Mouse (Mus musculus) natural killer cell, adult 2 months (primary cell): ENCODE results near the gene Podxl.
"Not testable (repeated sequence)": the region's sequence is repeated elsewhere in the genome, so short reads cannot be mapped to it uniquely, and the experiment has no call there.

Experiments
- DNase-seq, 2 experiments: peaks; one replicate each; pipeline ENCODE4 v3.0.0; 2022; ENCODE audit warnings: low spot score in 2 of 2

Podxl gene

DNA sequence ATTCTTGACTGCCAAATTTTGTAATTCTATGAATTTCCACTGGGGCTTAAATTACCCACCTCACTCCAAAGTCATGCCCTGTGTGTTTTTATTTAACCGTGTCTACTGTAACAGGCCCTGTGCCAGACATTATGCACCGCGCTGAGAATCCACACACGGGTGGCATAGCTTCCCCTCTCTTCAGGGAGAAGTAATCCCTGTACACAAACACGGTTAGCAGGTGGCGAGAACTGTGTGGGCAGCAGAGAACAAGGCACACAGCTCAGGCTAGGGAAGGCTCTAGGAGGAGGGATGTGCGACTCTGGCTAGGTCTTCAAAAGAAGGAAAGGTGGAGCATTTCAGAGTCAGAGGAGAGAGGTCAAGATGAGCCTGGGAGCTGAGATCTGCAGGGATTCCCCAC, 3.4 kb upstream of the Podxl start:
- no peak for DNase-seq

DNA sequence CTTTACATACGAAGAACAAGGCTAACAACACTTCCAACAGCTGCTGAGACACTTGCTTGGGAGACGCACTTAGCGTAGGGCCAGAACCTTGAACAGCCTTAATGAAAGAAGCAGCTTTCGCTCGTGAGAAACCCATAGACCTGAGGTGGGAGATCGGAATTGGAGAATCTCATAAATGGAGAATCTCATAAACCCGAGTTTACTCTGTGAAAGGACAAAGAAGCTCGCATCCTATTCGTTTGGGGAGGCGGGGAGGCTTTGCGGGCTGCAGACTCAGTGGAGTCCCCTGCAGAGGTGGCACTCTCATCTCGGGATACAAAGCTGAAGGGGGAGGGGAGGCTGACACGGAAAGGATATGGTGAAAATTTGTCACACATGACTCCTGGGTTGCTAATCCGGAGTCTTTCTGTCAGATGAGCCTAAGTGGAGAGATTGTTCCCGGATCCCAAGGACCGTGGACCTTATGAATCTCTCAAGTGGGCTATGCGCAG, 1.2 kb upstream of the Podxl start:
- no peak for DNase-seq

DNA sequence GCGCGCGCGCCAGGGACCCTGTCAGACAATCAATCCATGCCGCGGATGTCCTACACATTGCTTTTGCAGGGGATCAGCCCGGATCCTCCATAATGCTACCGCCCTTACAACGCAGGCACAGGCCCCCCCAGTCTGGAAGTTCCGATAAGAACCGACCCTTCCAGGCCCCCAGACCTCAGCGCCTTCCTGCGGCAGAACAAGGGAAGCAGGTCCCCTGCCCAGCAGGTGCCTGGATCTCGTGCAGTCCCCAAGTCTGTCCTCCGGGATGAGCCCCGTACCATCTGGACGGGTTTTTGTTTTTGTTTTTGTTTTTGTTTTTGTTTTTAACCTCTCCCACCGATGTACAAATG, 376 bp upstream of the Podxl start:
- no peak for DNase-seq

DNA sequence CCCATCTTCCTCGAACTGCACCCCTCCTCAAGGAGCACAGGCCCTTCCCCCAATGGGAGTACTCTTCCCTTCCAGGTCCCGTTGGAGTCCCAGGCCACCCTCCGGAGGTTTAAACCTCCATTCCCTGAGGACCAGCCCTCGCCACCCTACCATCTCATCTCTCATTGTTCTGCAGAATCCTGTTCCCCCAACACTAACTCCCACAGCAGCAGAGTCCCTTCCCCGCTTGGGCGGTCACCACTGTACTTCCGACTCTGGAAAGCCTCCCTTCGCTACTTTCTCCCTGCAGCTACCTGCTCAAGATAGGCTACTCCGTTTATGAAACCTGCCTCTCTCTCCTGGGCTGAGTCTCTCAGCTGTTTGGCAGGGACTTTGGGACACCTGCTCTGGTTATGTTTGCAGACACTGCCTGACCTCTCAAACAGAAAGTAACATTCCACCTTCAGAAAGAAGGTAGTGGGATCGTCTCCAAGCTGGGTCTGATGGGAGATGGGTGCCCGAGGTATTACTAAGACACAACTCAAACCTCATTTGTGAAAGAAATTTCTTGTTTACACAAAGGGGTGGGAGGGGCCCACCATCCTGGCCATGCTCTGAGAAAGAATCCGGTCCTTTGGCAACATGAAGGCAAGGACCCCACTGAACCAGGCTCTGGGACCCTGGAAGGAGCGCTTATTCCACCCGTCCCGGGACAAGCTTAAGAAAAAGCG, 1.3 kb downstream of the Podxl start:
- DNase-seq: no peak

DNA sequence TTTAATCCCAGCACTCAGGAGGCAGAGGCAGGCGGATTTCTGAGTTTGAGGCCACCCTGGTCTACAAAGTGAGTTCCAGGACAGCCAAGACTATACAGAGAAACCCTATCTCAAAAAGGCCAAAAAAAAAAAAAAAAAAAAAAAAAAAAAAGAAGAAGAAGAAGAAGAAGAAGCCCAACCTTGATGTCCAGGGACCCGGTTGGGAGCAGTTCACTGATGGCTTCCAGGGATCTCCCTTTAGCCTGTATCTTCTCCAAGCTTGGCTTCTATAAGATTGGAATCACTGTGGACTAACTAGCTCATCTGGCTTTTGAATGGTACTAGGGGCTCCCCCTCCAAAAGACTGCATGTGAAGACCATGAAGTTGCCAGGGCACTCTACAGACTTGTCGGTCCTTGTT, 1.8 kb downstream of the Podxl start:
- not testable (repeated sequence) for DNase-seq

DNA sequence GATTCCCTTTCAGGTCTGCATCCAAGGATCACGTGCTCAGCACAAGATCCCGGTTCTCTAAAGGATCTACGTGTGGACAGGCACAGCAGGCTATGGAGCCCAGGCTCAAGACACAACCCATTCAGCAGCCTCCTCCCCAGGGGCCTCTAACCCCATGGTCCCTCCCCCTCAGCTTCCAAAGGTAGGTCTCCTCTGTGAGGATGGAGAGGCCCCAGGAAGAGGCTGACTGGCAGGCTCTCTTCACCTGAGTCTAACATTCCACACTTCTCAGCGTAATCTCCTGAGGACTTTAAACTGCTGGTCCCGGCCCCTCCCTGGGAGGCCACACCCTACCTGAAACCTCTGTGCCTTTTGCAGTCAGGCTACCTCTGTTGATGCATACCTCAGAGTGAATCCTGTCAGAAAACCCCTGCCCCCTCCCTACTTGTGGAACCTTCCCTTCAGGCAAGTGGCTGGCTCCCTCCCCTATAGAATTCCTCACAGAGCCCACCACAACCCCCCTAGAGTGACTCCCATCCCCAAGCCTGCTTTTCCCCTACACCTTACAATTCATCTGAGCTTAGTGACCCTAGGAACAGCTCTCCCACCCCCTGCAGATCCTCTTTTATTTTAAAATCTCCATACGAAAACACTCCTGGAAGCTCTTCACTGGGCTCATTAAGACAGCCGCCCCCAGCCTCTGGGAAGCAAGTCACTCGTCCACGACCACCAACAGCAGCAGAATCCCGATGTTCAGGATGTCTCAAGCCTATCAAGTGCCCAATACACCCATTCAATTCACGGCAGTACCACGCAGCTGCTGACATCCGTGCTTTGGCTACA, 3.4 kb downstream of the Podxl start:
- DNase-seq: no peak

DNA sequence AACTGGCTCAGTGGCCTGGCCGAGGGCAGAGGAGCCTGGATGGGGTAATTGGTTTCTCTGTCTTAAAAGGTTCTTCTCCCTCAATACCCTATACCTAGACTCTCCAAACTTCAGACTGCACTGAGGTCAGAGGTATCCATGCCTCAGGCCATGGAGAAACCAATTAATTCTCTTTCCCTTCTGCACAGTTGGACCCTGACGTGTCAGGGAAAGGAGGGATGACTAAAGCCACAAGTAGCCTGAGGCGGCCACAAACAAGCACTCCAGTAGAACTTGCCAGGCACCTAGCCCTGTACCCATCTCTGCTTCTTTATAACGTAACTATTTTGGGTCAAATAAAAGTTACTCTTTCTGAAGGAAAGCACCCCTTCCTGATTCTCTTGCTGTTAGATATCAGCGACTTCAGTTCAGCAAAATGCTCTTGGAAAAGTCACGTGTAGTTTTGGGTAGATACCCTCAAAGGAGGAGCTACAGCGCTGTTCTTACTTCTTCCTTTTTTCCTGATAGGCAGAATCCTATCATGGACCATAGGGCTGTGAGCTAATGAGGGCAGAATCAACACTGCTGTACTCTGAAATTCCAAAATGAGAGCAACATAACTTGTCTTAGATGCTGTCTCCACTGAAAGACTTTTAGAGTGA, 7.2 kb downstream of the Podxl start:
- DNase-seq: no peak

DNA sequence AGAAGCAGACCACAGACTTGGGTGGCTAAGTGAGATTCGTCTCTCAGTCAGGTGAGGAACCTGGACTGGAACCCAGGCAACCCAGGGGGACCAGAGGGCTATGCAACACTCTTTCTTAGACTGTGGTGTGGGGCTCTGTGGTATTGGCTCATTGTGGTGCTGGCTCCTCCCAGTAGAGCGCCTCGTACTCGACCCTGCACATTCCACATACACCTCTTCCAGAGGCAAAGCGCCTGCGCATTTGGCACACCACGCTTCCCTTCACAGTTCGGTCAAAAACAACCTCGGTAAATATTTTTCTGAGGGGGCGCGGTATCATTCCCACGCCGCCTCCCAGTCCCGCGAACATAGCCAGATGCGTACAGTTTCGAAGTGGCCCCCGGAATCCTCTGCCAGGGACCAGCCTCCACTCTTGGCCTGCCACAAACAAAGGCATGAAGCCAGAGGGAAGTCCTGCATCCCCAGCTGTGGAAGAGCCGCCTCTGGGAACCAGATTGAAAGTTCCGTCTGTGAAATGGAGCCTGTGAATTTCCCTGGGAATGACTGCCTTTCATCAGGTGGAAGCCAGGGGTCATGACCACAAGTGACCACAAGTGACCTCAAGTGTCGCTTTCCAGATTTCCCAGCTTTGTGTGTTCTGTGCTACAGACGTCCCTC, 12.8 kb downstream of the Podxl start:
- DNase-seq: no peak

DNA sequence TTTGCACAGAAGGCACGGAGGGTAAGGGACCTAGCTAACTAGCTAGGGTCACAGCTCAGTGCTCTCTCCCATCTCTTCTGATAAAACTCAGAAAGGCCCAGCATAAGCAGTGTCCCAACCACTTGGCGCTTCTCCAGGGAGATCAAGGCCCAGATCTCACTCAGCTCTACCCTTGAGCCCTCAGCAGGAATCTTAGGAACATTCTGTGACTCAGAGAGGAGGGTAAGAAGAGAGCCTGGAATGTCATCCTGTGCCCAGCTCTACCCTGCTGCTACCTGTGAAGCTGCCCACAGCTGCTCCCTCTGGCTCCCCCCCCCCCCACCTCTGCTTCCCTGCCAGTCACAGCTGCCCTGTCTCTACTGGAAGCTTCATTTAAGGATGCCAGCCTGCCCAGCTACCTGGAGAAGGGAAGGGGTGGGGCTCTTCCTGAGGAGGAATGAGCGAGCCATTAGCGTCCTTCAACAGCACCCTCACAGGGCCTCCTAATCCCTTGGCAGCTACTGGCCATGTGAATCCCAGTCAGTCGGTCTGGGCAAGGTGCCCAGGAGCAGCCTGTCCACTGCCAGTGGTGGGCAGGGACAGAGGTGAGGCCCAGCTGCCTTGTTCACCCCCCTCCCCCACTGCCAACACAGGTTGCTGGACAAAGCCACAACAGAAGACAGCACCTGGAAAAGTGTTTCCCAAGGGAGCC, 14.3 kb downstream of the Podxl start:
- DNase-seq: no peak

DNA sequence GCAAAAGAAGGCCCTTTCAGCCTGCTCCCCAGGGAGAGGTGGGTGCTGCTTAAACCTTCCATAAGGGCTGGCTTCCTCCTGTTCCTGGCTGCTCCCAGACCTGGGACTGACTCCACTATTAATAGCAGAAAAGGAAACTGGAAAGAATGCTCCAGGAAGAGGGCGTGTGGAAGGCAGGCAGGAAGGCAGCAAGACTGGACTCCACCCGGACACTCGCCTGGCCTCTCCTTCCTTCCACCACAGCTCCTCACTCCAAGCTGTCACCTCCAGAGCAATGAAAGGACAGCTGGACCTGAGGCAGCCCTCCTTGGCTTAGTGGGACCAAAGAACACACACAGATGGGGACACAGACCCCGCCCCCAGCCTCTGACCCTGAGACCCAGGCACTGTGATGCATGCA, 19.5 kb downstream of the Podxl start:
- no peak for DNase-seq

DNA sequence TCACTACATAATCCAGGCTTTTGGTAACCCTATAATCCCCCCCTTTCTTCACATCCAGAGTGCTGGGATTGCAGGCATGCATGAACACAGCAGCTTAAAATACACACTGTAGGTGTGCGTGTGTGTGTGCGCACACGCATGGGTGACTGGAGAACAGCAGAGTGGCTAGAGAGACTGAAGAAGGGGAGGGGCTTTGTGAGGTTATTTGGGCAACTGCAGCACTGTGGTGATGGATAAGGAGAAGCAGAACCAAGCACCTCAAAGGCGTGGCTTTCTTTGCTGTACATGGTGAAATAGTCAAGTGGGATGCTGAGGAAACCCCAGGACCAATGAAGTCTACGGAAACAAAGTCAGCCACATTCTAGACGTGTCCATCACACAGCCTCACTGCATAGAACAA, 23.8 kb downstream of the Podxl start:
- no peak for DNase-seq

DNA sequence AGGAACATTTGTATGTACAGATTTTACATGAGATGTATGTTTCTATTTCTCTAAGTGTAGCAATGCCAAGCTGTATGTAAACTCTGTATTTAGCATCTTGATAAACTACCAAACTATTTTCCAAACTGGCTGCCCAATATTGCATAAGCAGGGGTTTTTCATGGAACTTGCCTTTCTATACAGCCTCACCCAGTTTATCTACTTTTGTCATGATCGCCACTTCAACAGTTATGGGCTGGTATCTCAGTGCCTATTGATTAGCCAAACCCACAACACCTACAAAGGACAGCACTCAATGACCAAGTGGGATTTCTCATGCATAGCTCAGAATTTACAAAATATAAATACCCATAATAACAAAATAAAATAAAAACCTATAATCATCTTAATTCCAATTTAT, 25.7 kb downstream of the Podxl start:
- no peak for DNase-seq

DNA sequence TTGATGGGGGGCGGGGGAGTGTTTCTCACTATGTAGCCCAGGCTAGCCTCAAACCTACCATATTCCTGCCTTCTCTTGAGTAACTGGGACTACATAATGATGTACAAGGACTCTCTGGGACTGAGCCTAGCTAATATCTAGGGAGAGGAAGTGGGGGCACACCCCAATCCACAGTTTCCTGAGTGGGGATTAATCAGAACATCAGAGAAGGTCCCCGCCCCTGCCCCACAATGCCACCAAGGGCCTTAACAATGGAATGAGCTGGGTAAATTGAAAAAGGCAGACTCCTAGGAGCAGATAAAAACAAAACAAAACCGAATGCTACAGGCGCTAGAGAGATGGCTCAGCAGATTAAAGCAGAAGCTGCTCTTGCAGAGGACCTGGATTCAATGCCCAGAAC, 26.6 kb downstream of the Podxl start:
- no peak for DNase-seq

DNA sequence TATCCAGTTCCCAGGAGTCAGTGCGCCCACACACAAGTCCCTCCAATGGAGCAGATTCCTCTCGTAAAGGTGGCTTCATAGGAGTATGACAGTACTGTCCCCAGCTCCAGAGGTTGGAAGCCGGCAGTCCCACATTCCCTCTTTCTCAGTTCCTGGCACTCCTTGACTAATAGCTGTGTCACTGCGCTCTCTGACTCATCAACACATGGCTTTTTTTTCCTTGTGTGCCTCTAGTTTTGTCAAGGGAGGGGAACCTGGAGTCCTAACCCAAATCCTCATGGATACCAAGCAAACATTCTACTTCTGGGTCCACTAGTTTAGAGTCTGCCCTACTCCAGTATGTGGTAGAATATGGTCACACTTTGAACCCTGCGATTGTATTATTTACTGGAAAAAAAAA, 29.1 kb downstream of the Podxl start:
- DNase-seq: no peak

DNA sequence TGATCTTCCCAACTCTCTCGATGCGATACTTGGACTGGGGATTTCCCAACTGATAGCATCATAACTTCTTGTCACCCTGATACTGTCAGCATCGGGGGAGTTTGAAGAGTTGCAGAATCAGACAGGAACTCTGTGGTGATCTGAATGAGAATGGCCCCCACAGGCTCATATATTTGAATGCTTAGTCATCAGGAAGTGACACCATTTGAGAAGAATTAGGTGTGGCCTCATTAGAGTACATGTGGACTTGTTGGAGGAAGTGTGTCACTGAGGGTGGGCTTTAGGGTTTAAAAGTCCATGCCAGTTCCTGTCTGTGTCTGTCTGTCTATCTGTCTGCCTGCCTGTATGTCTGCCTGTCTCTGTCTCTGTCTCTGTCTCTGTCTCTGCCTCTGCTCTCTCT, 31.9 kb downstream of the Podxl start:
- peak in 1 of 2 experiments; percentile 13 for DNase-seq

DNA sequence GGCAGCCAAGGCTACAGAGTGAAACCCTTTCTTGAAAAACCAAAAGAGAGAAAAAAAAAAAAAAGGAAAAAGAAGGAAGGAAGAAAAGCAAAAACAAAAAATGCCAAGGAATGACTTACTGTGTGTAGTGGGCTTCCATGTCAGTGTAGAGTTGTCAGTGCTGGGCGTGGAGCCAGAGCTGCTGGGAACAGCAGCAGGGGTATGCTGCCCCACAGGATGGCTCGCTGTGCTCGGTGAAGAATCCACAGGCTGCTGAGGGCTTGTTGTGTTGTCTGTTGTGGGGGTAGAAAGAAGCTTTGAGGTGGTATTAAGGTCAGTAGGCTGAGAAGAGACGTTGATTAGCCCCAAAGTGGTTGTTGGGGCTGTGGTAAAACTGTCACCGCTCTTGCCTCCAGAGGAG, 35.4 kb downstream of the Podxl start:
- no peak for DNase-seq

DNA sequence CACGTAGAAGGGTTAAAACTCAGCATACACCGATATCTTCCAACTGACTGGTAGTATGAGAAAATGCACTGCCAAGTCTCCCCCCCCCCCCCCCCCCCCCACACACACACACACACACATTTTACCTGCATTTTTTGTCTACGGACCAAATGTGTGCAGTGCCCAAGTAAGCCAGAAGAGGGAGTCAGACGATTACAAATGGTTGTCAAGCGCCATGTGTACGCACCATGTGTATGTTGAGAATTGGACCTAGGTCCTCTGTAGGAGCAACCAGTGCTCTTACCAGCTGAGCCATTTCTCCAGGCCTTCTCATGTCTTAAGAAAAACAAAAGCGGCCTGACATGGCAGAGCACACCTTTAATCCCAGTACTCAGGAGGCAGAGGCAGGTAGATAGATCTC, 35.9 kb downstream of the Podxl start:
- no peak for DNase-seq

DNA sequence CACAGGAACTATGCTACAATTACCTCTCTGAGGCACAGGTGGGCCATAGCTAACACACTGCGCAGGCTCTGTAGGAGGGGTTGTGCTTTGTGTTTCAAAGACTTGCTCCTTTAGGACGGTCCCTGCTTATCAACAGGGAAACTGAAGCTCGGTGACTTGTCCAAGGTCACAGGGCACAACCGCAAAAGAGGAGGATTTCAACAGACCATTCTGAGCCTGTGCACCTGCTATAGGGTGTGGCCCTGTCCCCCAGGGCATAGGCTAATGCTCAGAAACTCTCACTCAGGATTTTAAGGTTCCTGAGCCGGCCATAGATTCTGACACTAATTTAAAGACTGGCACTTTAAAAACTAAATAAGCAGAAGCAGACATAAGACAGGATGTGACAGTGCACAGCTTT, 36.9 kb downstream of the Podxl start:
- no peak for DNase-seq

DNA sequence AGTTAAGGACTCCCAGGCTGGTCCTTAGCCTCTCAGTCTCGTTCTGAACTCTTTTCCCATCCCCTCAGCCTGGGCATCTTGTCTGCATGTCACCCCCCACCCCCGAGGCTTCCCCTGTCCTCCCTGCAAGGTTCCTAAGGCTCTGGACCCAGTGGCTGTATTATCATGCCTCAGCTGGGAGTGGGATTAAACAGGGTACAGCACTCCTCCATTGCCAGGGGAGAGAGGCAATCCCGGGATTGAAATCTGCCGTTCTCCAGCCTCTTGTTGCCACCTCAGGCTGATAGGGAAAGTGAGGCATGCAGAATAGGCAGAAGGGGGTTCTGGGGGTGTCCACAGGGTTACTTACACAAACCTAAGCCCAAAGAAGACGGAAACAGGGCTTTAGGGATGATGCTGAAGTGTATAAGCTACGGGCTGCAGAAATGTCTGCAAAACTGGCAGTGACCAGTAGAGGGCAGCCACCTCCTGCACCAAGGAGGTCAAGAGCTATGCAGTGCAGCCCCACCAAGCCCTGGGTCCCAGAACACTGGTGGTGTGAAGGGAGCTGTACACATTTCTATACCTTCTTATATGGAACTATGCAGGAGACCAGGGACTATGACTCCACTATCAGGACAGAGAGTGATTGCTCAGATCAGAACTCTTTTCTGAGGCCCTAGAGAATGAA, 38.4 kb downstream of the Podxl start:
- peak in 1 of 2 experiments; percentile 16 for DNase-seq

DNA sequence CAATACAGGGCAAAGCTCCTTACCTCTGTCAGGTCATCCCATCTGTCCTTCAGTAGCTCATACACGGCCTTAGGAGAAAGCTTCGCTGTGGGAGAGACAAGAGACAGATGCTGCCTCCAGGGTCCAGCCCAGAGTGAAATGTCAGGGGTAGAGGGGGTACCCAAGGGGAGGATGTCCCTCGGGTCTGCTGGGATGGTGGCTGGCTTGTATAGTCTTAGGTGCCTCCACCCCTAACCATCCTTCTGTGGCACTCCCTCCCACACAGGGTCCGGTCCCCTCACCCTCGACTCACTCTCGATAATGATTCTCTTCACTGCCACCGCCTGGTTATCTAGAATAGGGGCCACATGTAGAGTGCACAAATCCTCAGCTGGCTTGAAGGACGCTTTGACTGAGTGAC, 39.1 kb downstream of the Podxl start:
- DNase-seq: no peak

DNA sequence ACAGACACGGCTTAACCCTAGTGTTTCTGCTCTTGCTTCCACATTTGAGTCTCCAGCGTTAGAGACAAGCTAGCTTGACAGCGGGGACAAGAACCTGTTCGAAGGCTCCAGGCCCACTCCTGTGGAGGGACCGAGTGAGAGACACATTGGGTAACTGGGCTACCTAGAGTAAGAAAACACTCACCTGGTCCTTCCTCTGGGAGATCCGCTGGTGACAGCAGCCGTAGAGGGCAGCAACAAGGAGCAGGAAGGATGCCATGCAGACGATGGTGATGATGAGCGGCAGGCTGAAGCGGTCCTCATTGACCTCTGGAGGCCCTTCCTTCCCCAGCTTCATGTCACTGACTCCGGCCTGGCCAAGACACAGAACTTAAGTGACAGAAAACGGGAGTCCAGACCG, 39.7 kb downstream of the Podxl start:
- no peak for DNase-seq
